Mouse (Mus musculus) erythroblast, embryonic 14.5 days (primary cell): Measurements from ENCODE around the gene Zfp1. TPM values are rescaled to one million over a fixed set of nuclear protein-coding genes. Genes with fewer than 3 reads are reported as not detected.
"Not testable (repeated sequence)": the region's sequence is repeated elsewhere in the genome, so short reads cannot be mapped to it uniquely, and the experiment has no call there.

Source experiments
- H3K27me3 ChIP-seq: 2 replicates; pipeline ENCODE4 v1.6.1; 2012; ENCODE audit warnings: inconsistent platforms; ENCODE audit not compliant: control insufficient read depth
- H3K36me3 ChIP-seq: 2 replicates; pipeline ENCODE4 v1.6.1; 2012; ENCODE audit warnings: mild to moderate bottlenecking, inconsistent platforms; ENCODE audit not compliant: control insufficient read depth
- H3K4me1 ChIP-seq: 2 replicates; pipeline ENCODE4 v1.6.1; 2012; ENCODE audit warnings: inconsistent platforms; ENCODE audit not compliant: control insufficient read depth
- H3K4me3 ChIP-seq: replicated peaks from 2 replicates; pipeline ENCODE3; 2012; ENCODE audit warnings: moderate library complexity, mild to moderate bottlenecking, inconsistent platforms
- H3K9me3 ChIP-seq: 2 replicates; pipeline ENCODE4 v1.6.1; 2012; ENCODE audit warnings: low read length, inconsistent platforms, mixed read lengths; ENCODE audit not compliant: control insufficient read depth
- GATA1 ChIP-seq: IDR thresholded peaks from 2 replicates; pipeline ENCODE4 v1.6.1; 2012; ENCODE audit warnings: low read length, inconsistent platforms, mixed read lengths
- TAL1 ChIP-seq: IDR thresholded peaks from 3 replicates; pipeline ENCODE4 v1.6.1; 2012; ENCODE audit warnings: low read length, inconsistent platforms, mixed read lengths
- polyA plus RNA-seq: library from polyadenylated mRNA; stranded (reverse); fragments of >175 nt; gene quantifications from 2 replicates; pipeline ENCODE4 v1.2.3, GENCODE M21; 2012

Zfp1 gene
- polyA plus RNA-seq, 1 experiment: 0.17 TPM

GRCm38 (mm10) chr8:111630105-111630521, 13.1 kb upstream of the Zfp1 start, which contains the start of gene Ldhd:
Gene Ldhd, minus strand, starts transcription at chr8:111630374.
- no peak for TF ChIP-seq GATA1
- no peak for TF ChIP-seq TAL1
- no peaks in the 10 kb centered on the region for H3K36me3 ChIP-seq
- H3K27me3 ChIP-seq: no peaks in the 10 kb centered on the region
- peaks cover 7% of the 10 kb centered on the region for H3K4me1 ChIP-seq
- H3K9me3 ChIP-seq: peaks cover 3% of the 10 kb centered on the region
- peak within 1 kb of the TSS; percentile 40 for H3K4me3 ChIP-seq

GRCm38 (mm10) chr8:111631589-111631988, 11.6 kb upstream of the Zfp1 start:
- Histone ChIP-seq H3K9me3 (peaks cover 3% of the 10 kb centered on the region), H3K36me3 (no peaks in the 10 kb centered on the region), H3K4me1 (peaks cover 7% of the 10 kb centered on the region), H3K27me3 (no peaks in the 10 kb centered on the region), H3K4me3 (no peak overlapping the region)
- TF ChIP-seq TAL1: no peak
- no peak for TF ChIP-seq GATA1

- Histone ChIP-seq H3K4me3 (no peak overlapping the region), H3K9me3 (peaks cover 3% of the 10 kb centered on the region), H3K36me3 (no peaks in the 10 kb centered on the region), H3K4me1 (peaks cover 7% of the 10 kb centered on the region), H3K27me3 (no peaks in the 10 kb centered on the region)
- TF ChIP-seq GATA1 (no peak), TAL1 (no peak)
Measured at GRCm38 (mm10) chr8:111632976-111633375, 10.2 kb upstream of the Zfp1 start.

- no peak overlapping the region for H3K4me3 ChIP-seq
- TF ChIP-seq TAL1 (no peak), GATA1 (no peak)
- peaks cover 14% of the 10 kb centered on the region for H3K4me1 ChIP-seq
- H3K9me3 ChIP-seq: peaks cover 3% of the 10 kb centered on the region
- H3K36me3 ChIP-seq: no peaks in the 10 kb centered on the region
- H3K27me3 ChIP-seq: no peaks in the 10 kb centered on the region; the same call in 1 of the 2 replicates
Measured at GRCm38 (mm10) chr8:111638086-111638485, 5.1 kb upstream of the Zfp1 start.

- H3K9me3 ChIP-seq: no peaks in the 10 kb centered on the region
- H3K27me3 ChIP-seq: no peaks in the 10 kb centered on the region; the same call in 1 of the 2 replicates
- H3K36me3 ChIP-seq: no peaks in the 10 kb centered on the region
- TF ChIP-seq TAL1: no peak
- TF ChIP-seq GATA1: no peak
- H3K4me3 ChIP-seq: no peak overlapping the region
- peaks cover 32% of the 10 kb centered on the region for H3K4me1 ChIP-seq
Measured at GRCm38 (mm10) chr8:111641064-111641463, 2.1 kb upstream of the Zfp1 start.

GRCm38 (mm10) chr8:111642496-111642895, 705 bp upstream of the Zfp1 start:
- no peaks in the 10 kb centered on the region for H3K9me3 ChIP-seq
- H3K4me3 ChIP-seq: peak overlapping the region; percentile 93
- H3K36me3 ChIP-seq: no peaks in the 10 kb centered on the region
- peaks cover 32% of the 10 kb centered on the region for H3K4me1 ChIP-seq
- no peaks in the 10 kb centered on the region; the same call in 1 of the 2 replicates for H3K27me3 ChIP-seq
- no peak for TF ChIP-seq GATA1
- no peak for TF ChIP-seq TAL1

- TF ChIP-seq GATA1: no peak
- no peak for TF ChIP-seq TAL1
- no peaks in the 10 kb centered on the region for H3K9me3 ChIP-seq
- no peaks in the 10 kb centered on the region for H3K36me3 ChIP-seq
- H3K27me3 ChIP-seq: no peaks in the 10 kb centered on the region; the same call in 1 of the 2 replicates
- peak overlapping the region; percentile 93 for H3K4me3 ChIP-seq
- H3K4me1 ChIP-seq: peaks cover 32% of the 10 kb centered on the region
Measured at GRCm38 (mm10) chr8:111642939-111643263, 300 bp upstream of the Zfp1 start.

- H3K4me3 ChIP-seq: peak overlapping the region; percentile 93
- peaks cover 35% of the 10 kb centered on the region for H3K4me1 ChIP-seq
- H3K27me3 ChIP-seq, H3K36me3 ChIP-seq, H3K9me3 ChIP-seq: not testable (repeated sequence)
Measured at GRCm38 (mm10) chr8:111644286-111645051, 1.3 kb downstream of the Zfp1 start.

- TF ChIP-seq GATA1 (no peak), TAL1 (no peak)
- no peak overlapping the region for H3K4me3 ChIP-seq
- no peaks in the 10 kb centered on the region for H3K9me3 ChIP-seq
- no peaks in the 10 kb centered on the region for H3K36me3 ChIP-seq
- no peaks in the 10 kb centered on the region; the same call in 1 of the 2 replicates for H3K27me3 ChIP-seq
- peaks cover 35% of the 10 kb centered on the region for H3K4me1 ChIP-seq
Measured at GRCm38 (mm10) chr8:111645715-111646114, 2.5 kb downstream of the Zfp1 start.
